Mouse (Mus musculus) cerebellum, adult 11-12 months (tissue): ENCODE results near the gene Ftl1.
"Not testable (repeated sequence)": the region's sequence is repeated elsewhere in the genome, so short reads cannot be mapped to it uniquely, and the experiment has no call there.

ENCODE experiments used
- DNase-seq: peaks from one replicate; pipeline ENCODE4 v3.0.0; 2022

The Ftl1 gene

GRCm38 (mm10) chr7:45475291-45475969 is 15.7 kb upstream of the Ftl1 start:
- no peak for DNase-seq

GRCm38 (mm10) chr7:45470869-45471268 is 11.2 kb upstream of the Ftl1 start:
- DNase-seq = peak; percentile 47

GRCm38 (mm10) chr7:45467090-45467670 is 7.5 kb upstream of the Ftl1 start:
- peak; percentile 54 for DNase-seq

- DNase-seq = peak; percentile 98
These were observed 6.8 kb upstream of the Ftl1 start, which contains the start of gene Bax for GRCm38 (mm10) chr7:45466283-45467089. Bax (minus strand) TSS chr7:45466898.

GRCm38 (mm10) chr7:45465549-45465948 is 5.9 kb upstream of the Ftl1 start:
- peak; percentile 64 for DNase-seq

- DNase-seq = no peak
These were observed 5.4 kb upstream of the Ftl1 start for GRCm38 (mm10) chr7:45465112-45465511.

- DNase-seq = no peak
These were observed 4.5 kb upstream of the Ftl1 start for GRCm38 (mm10) chr7:45463987-45464778.

GRCm38 (mm10) chr7:45462868-45463267 is 3.2 kb upstream of the Ftl1 start:
- not testable (repeated sequence) for DNase-seq

GRCm38 (mm10) chr7:45462325-45462724 is 2.6 kb upstream of the Ftl1 start:
- DNase-seq = no peak

- no peak for DNase-seq
These were observed 2.1 kb upstream of the Ftl1 start for GRCm38 (mm10) chr7:45461781-45462180.

GRCm38 (mm10) chr7:45461326-45461725 is 1.6 kb upstream of the Ftl1 start:
- DNase-seq = no peak

- DNase-seq = peak; percentile 61
These were observed 1.2 kb upstream of the Ftl1 start for GRCm38 (mm10) chr7:45460860-45461314.

GRCm38 (mm10) chr7:45460377-45460776 is 693 bp upstream of the Ftl1 start:
- DNase-seq = peak; percentile 43

- peak; percentile 80 for DNase-seq
These were observed 728 bp downstream of the Ftl1 start for GRCm38 (mm10) chr7:45458748-45459563.

- DNase-seq = no peak
These were observed 2.3 kb downstream of the Ftl1 start for GRCm38 (mm10) chr7:45457204-45458060.

- DNase-seq = no peak
These were observed 2.9 kb downstream of the Ftl1 start for GRCm38 (mm10) chr7:45456721-45457203.

GRCm38 (mm10) chr7:45455932-45456696 is 3.6 kb downstream of the Ftl1 start:
- DNase-seq = no peak

- DNase-seq = peak; percentile 46
These were observed 4.7 kb downstream of the Ftl1 start for GRCm38 (mm10) chr7:45454971-45455370.

- peak; percentile 80 for DNase-seq
These were observed 8.2 kb downstream of the Ftl1 start for GRCm38 (mm10) chr7:45451344-45451982.
